Mouse (Mus musculus) E14TG2a.4 (cell line): ENCODE data around the gene Pi4k2a.

Experiments used
- CTCF ChIP-seq: conservative IDR thresholded peaks from 2 replicates; pipeline ENCODE4 v1.5.1; 2014; ENCODE audit warnings: low read length
- NANOG ChIP-seq: IDR thresholded peaks from 2 replicates; pipeline ENCODE4 v1.6.1; 2014; ENCODE audit warnings: borderline replicate concordance, low read length, mixed read lengths
- POU5F1 ChIP-seq: IDR thresholded peaks from 2 replicates; pipeline ENCODE4 v1.6.1; 2014; ENCODE audit warnings: low read length, borderline replicate concordance

DNA sequence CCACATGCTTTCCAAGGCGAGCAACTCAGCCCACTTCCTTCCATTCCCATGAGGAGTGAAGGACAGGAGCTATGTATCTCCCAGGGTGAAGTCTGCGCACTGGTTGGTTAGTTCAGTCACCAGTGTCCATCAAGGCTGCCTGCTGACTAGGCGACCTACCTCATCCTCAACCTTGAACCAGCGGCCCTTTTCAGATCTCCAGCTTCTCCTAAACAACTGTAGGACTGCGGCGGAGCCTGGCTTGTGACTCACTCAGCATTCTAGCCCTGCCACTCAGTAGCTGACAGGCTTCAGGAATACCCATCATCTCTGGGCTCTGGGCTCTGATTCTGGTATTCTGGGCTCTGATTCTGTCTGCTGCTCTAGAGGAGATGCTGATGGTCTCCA, 35.9 kb downstream of the Pi4k2a start:
- TF ChIP-seq CTCF: no peak
- TF ChIP-seq NANOG: no peak
- no peak for TF ChIP-seq POU5F1
